Mouse (Mus musculus) MEL (cell line): ENCODE data around the gene B230217C12Rik. TPM values are rescaled to one million over a fixed set of nuclear protein-coding genes. Genes with fewer than 3 reads are reported as not detected.

ENCODE experiments used
- DNase-seq: peaks from one replicate; pipeline ENCODE4 v3.0.0; 2011; ENCODE audit warnings: low read depth, low spot score
- H3K27ac ChIP-seq: 2 replicates; pipeline ENCODE4 v1.5.1; 2012; ENCODE audit warnings: low read depth, mild to moderate bottlenecking, control low read depth, low read length, moderate library complexity; ENCODE audit not compliant: control insufficient read depth
- H3K27me3 ChIP-seq, 2 experiments: fragments of 150-350 bp in 1 of 2; sonication (generic) in 1 of 2; 2 replicates each; pipeline ENCODE4 v1.6.1; 2012; ENCODE audit warnings: low read length in 2 of 2, mild to moderate bottlenecking in 2 of 2, improper control_type of control experiment in 1 of 2, moderate library complexity in 1 of 2; ENCODE audit not compliant: insufficient read depth in 2 of 2, control insufficient read depth in 1 of 2
- H3K36me3 ChIP-seq, 2 experiments: 2 replicates each; pipeline ENCODE4 v1.6.1; 2012 to 2014; ENCODE audit warnings: low read length in 2 of 2, improper control_type of control experiment in 1 of 2, inconsistent platforms in 1 of 2, mild to moderate bottlenecking in 1 of 2; ENCODE audit not compliant: insufficient read depth in 2 of 2, control insufficient read depth in 1 of 2
- H3K4me1 ChIP-seq, 2 experiments: fragments of 150-350 bp in 1 of 2; sonication (generic) in 1 of 2; 2 replicates each; pipeline ENCODE4 v1.6.1; 2012; ENCODE audit warnings: low read length in 2 of 2, improper control_type of control experiment in 1 of 2, mild to moderate bottlenecking in 1 of 2; ENCODE audit not compliant: insufficient read depth in 2 of 2, control insufficient read depth in 1 of 2
- H3K4me3 ChIP-seq, 2 experiments: fragments of 150-350 bp in 1 of 2; sonication (generic) in 1 of 2; 2 replicates each; pipeline ENCODE4 v1.5.1; 2012; ENCODE audit warnings: low read depth in 2 of 2, low read length in 2 of 2, mild to moderate bottlenecking in 2 of 2, moderate library complexity in 2 of 2, control low read depth in 1 of 2, improper control_type of control experiment in 1 of 2; ENCODE audit not compliant: control insufficient read depth in 1 of 2, insufficient read depth in 1 of 2
- H3K79me2 ChIP-seq: 2 replicates; pipeline ENCODE4 v1.6.1; 2012; ENCODE audit warnings: mild to moderate bottlenecking, low read length, moderate library complexity; ENCODE audit not compliant: control insufficient read depth, poor library complexity, insufficient read depth
- H3K9ac ChIP-seq: 2 replicates; pipeline ENCODE4 v1.6.1; 2012; ENCODE audit warnings: low read depth, mild to moderate bottlenecking, control low read depth, low read length, moderate library complexity; ENCODE audit not compliant: control insufficient read depth, poor library complexity, severe bottlenecking
- H3K9me3 ChIP-seq: fragments of 150-350 bp; sonication (generic); replicated peaks from 2 replicates; pipeline ENCODE4 v1.6.1; 2012; ENCODE audit warnings: mild to moderate bottlenecking, low read length, improper control_type of control experiment, moderate library complexity; ENCODE audit not compliant: insufficient read depth
- BHLHE40 ChIP-seq: IDR thresholded peaks from 2 replicates; pipeline ENCODE4 v1.6.1; 2012; ENCODE audit warnings: low read depth, mild to moderate bottlenecking, inconsistent platforms, low read length, improper control_type of control experiment, borderline replicate concordance
- CHD2 ChIP-seq: IDR thresholded peaks from 2 replicates; pipeline ENCODE4 v1.6.1; 2011; ENCODE audit warnings: low read length, improper control_type of control experiment
- ETS1 ChIP-seq: IDR thresholded peaks from 2 replicates; pipeline ENCODE4 v1.6.1; 2012; ENCODE audit warnings: low read depth, mild to moderate bottlenecking, inconsistent platforms, low read length, improper control_type of control experiment, moderate library complexity
- HCFC1 ChIP-seq: IDR thresholded peaks from 2 replicates; pipeline ENCODE4 v1.6.1; 2012; ENCODE audit warnings: low read depth, mild to moderate bottlenecking, inconsistent platforms, low read length, improper control_type of control experiment, moderate library complexity
- KAT2A ChIP-seq: conservative IDR thresholded peaks from 2 replicates; pipeline ENCODE4 v1.6.1; 2012; ENCODE audit warnings: low read depth, low read length, improper control_type of control experiment, inconsistent platforms
- MAFK ChIP-seq: IDR thresholded peaks from 2 replicates; pipeline ENCODE4 v1.6.1; 2011; ENCODE audit warnings: low read depth, mild to moderate bottlenecking, low read length, improper control_type of control experiment, borderline replicate concordance
- MAX ChIP-seq: IDR thresholded peaks from 2 replicates; pipeline ENCODE4 v1.6.1; 2011; ENCODE audit warnings: low read length, improper control_type of control experiment
- MAZ ChIP-seq: IDR thresholded peaks from 2 replicates; pipeline ENCODE4 v1.6.1; 2012; ENCODE audit warnings: low read depth, mild to moderate bottlenecking, inconsistent platforms, low read length, improper control_type of control experiment
- MXI1 ChIP-seq: IDR thresholded peaks from 2 replicates; pipeline ENCODE4 v1.6.1; 2011; ENCODE audit warnings: mild to moderate bottlenecking, low read depth, low read length, improper control_type of control experiment
- MYB ChIP-seq: IDR thresholded peaks from 2 replicates; pipeline ENCODE4 v1.6.1; 2011; ENCODE audit warnings: mild to moderate bottlenecking, low read depth, low read length, improper control_type of control experiment
- MYC ChIP-seq: IDR thresholded peaks from 2 replicates; pipeline ENCODE4 v1.6.1; 2011; ENCODE audit warnings: low read depth, mild to moderate bottlenecking, low read length, improper control_type of control experiment, moderate library complexity
- NELFE ChIP-seq: IDR thresholded peaks from 2 replicates; pipeline ENCODE4 v1.6.1; 2011; ENCODE audit warnings: low read depth, low read length, improper control_type of control experiment
- NRF1 ChIP-seq: IDR thresholded peaks from 2 replicates; pipeline ENCODE4 v1.6.1; 2014; ENCODE audit warnings: low read depth, mild to moderate bottlenecking, inconsistent platforms, low read length, improper control_type of control experiment, moderate library complexity; ENCODE audit not compliant: poor library complexity, insufficient read depth, severe bottlenecking
- POLR2A ChIP-seq, 2 experiments: IDR thresholded peaks; 2 replicates each; pipeline ENCODE4 v1.6.1; 2011 to 2012; ENCODE audit warnings: low read length in 2 of 2, mild to moderate bottlenecking in 2 of 2, control low read depth in 1 of 2, improper control_type of control experiment in 1 of 2, low read depth in 1 of 2, moderate library complexity in 1 of 2; ENCODE audit not compliant: control insufficient read depth in 1 of 2, insufficient read depth in 1 of 2, poor library complexity in 1 of 2
- SIN3A ChIP-seq: IDR thresholded peaks from 2 replicates; pipeline ENCODE4 v1.6.1; 2012; ENCODE audit warnings: low read length, improper control_type of control experiment, inconsistent platforms
- TAL1 ChIP-seq: IDR thresholded peaks from 2 replicates; pipeline ENCODE4 v1.6.1; 2012; ENCODE audit warnings: mild to moderate bottlenecking, inconsistent platforms, low read length, moderate library complexity, mixed read lengths
- UBTF ChIP-seq: IDR thresholded peaks from 2 replicates; pipeline ENCODE4 v1.6.1; 2012; ENCODE audit warnings: low read depth, mild to moderate bottlenecking, inconsistent platforms, low read length, improper control_type of control experiment, moderate library complexity, borderline replicate concordance; ENCODE audit not compliant: insufficient read depth
- ZMIZ1 ChIP-seq: IDR thresholded peaks from 2 replicates; pipeline ENCODE4 v1.6.1; 2012; ENCODE audit warnings: low read depth, mild to moderate bottlenecking, inconsistent platforms, low read length, improper control_type of control experiment, moderate library complexity
- polyA plus RNA-seq, 2 experiments: library from polyadenylated mRNA; stranded (reverse) in 1 of 2; unstranded in 1 of 2; fragments of >175 nt in 1 of 2; fragments of >200 nt in 1 of 2; gene quantifications; 2 replicates each; pipeline versions ENCODE4 v1.2.1 to v1.2.4; 2012; ENCODE audit warnings: low replicate concordance in 2 of 2, low read depth in 1 of 2; ENCODE audit not compliant: insufficient read length in 2 of 2, insufficient read depth in 1 of 2, missing spikeins in 1 of 2
- total RNA-seq: library from RNA; depleted of rRNA; stranded (reverse); fragments of 300-350 nt; gene quantifications from 2 replicates; pipeline ENCODE4 v1.2.3, GENCODE M21; 2012

Gene B230217C12Rik
- total and polyA plus RNA-seq, 3 experiments: 0.81 TPM; not detected in 2

- H3K27ac ChIP-seq: peak overlapping the region; percentile 87
- H3K9me3 ChIP-seq: no peaks in the 10 kb centered on the region
- no peaks in the 10 kb centered on the region for H3K27me3 ChIP-seq
- peaks cover 0 to 15% of the 10 kb centered on the region in 2 experiments; a peak in 2 of 4 replicates for H3K4me1 ChIP-seq
- TF ChIP-seq MAZ (peak; percentile 93), ETS1 (peak; percentile 39; the same call in 1 of the 2 replicates), HCFC1 (peak; percentile 67; the same call in 1 of the 2 replicates), POLR2A (IDR thresholded peaks at IDR 0.05; ENCODE audit: control insufficient read depth in 1 of 2, insufficient read depth in 1 of 2, low read depth in 1 of 2, low read length in 2 of 2, poor library complexity in 1 of 2) (peak; percentile 61 to 69; a peak in 3 of 4 replicates), NRF1 (0 out of 2 replicates have a peak, but pooled peaks have one; percentile 31), SIN3A (peak; percentile 80), BHLHE40 (peak; percentile 81; the same call in 1 of the 2 replicates), TAL1 (no peak), MAX (peak; percentile 75), CHD2 (no peak), MAFK (no peak), MXI1 (peak; percentile 90), MYB (no peak), UBTF (0 out of 2 replicates have a peak, but pooled peaks have one; percentile 57), ZMIZ1 (peak; percentile 87), KAT2A (no peak), NELFE (peak; percentile 84), MYC (0 out of 2 replicates have a peak, but pooled peaks have one; percentile 8)
- peaks cover 13% of the 10 kb centered on the region; the same call in 1 of the 2 replicates for H3K79me2 ChIP-seq
- peaks cover 0 to 7% of the 10 kb centered on the region in 2 experiments; a peak in 2 of 4 replicates for H3K36me3 ChIP-seq
- peak overlapping the region; percentile 86 to 93 for H3K4me3 ChIP-seq
- H3K9ac ChIP-seq: peak overlapping the region; percentile 82
- peak; percentile 95 for DNase-seq
These were observed 41.2 kb upstream of the B230217C12Rik start for GRCm38 (mm10) chr11:97799146-97799993.
